Mouse (Mus musculus) CH12.LX (cell line): ENCODE data around the gene Slc45a3. TPM values are rescaled to one million over a fixed set of nuclear protein-coding genes. Genes with fewer than 3 reads are reported as not detected.

Experiments used
- DNase-seq: peaks from one replicate; pipeline ENCODE4 v3.0.0-alpha.2; 2013; ENCODE audit errors: extremely low read depth
- H3K27ac ChIP-seq: 2 replicates; pipeline ENCODE4 v1.5.1; 2012; ENCODE audit warnings: low read depth, mild to moderate bottlenecking, control low read depth, moderate library complexity; ENCODE audit not compliant: insufficient read depth
- H3K27me3 ChIP-seq: replicated peaks from 2 replicates; pipeline ENCODE3; 2012; ENCODE audit warnings: inconsistent platforms
- H3K36me3 ChIP-seq, 2 experiments: replicated peaks in 1 of 2; 2 replicates each; pipeline versions ENCODE3 to v1.6.1; 2012; ENCODE audit warnings: inconsistent platforms in 1 of 2, low read length in 1 of 2, mild to moderate bottlenecking in 1 of 2, mixed read lengths in 1 of 2, moderate library complexity in 1 of 2; ENCODE audit not compliant: control insufficient read depth in 1 of 2, insufficient read depth in 1 of 2
- H3K4me1 ChIP-seq, 2 experiments: 2 replicates each; pipeline ENCODE4 v1.6.1; 2012; ENCODE audit warnings: inconsistent platforms in 1 of 2, moderate library complexity in 1 of 2; ENCODE audit not compliant: insufficient read depth in 2 of 2, control insufficient read depth in 1 of 2
- H3K4me2 ChIP-seq: 2 replicates; pipeline ENCODE4 v1.6.1; 2012; ENCODE audit warnings: low read depth, mild to moderate bottlenecking, control low read depth; ENCODE audit not compliant: poor library complexity, insufficient read depth, severe bottlenecking
- H3K4me3 ChIP-seq, 3 experiments: fragments of 150-350 bp in 1 of 3; sonication (generic) in 1 of 3; replicated peaks in 1 of 3; 2 replicates each; pipeline versions ENCODE3 to v1.5.1; 2011 to 2012; ENCODE audit warnings: low read depth in 2 of 3, low read length in 2 of 3, mild to moderate bottlenecking in 2 of 3, moderate library complexity in 2 of 3, control low read depth in 1 of 3, improper control_type of control experiment in 1 of 3, inconsistent platforms in 1 of 3, mixed read lengths in 1 of 3; ENCODE audit not compliant: poor library complexity in 1 of 3
- H3K79me2 ChIP-seq: replicated peaks from 2 replicates; pipeline ENCODE4 v1.6.1; 2012; ENCODE audit warnings: mild to moderate bottlenecking, moderate library complexity; ENCODE audit not compliant: control insufficient read depth, poor library complexity, insufficient read depth, severe bottlenecking; ENCODE audit errors: extremely low read depth
- H3K9ac ChIP-seq: 2 replicates; pipeline ENCODE4 v1.6.1; 2012; ENCODE audit warnings: low read depth, mild to moderate bottlenecking, control low read depth, moderate library complexity; ENCODE audit not compliant: insufficient read depth
- H3K9me3 ChIP-seq: replicated peaks from 2 replicates; pipeline ENCODE3; 2012; ENCODE audit warnings: low read length, inconsistent platforms, mixed read lengths
- CHD1 ChIP-seq: IDR thresholded peaks from 2 replicates; pipeline ENCODE4 v1.6.1; 2012; ENCODE audit warnings: low read depth, low read length, improper control_type of control experiment, inconsistent platforms
- CHD2 ChIP-seq: IDR thresholded peaks from 2 replicates; pipeline ENCODE4 v1.6.1; 2011; ENCODE audit warnings: low read length, improper control_type of control experiment
- CTCF ChIP-seq, 2 experiments: IDR thresholded peaks in 1 of 2; conservative IDR thresholded peaks in 1 of 2; 2 replicates each; pipeline ENCODE4 v1.5.1; 2011 to 2012; ENCODE audit warnings: low read depth in 2 of 2, low read length in 2 of 2, improper control_type of control experiment in 1 of 2, inconsistent platforms in 1 of 2, mild to moderate bottlenecking in 1 of 2, moderate library complexity in 1 of 2
- E2F4 ChIP-seq: IDR thresholded peaks from 2 replicates; pipeline ENCODE4 v1.6.1; 2011; ENCODE audit warnings: low read depth, low read length, improper control_type of control experiment; ENCODE audit not compliant: insufficient replicate concordance
- ELF1 ChIP-seq: IDR thresholded peaks from 2 replicates; pipeline ENCODE4 v1.6.1; 2014; ENCODE audit warnings: low read depth, mild to moderate bottlenecking, inconsistent platforms, low read length, improper control_type of control experiment
- GABPA ChIP-seq: IDR thresholded peaks from 2 replicates; pipeline ENCODE4 v1.6.1; 2012; ENCODE audit warnings: low read depth, low read length, improper control_type of control experiment, inconsistent platforms; ENCODE audit not compliant: insufficient replicate concordance
- IRF4 ChIP-seq: IDR thresholded peaks from 2 replicates; pipeline ENCODE4 v1.6.1; 2014; ENCODE audit warnings: low read depth, mild to moderate bottlenecking, inconsistent platforms, low read length, improper control_type of control experiment
- KAT2A ChIP-seq: IDR thresholded peaks from 2 replicates; pipeline ENCODE4 v1.6.1; 2012; ENCODE audit warnings: low read length, improper control_type of control experiment, inconsistent platforms; ENCODE audit not compliant: insufficient replicate concordance
- MAFK ChIP-seq: IDR thresholded peaks from 2 replicates; pipeline ENCODE4 v1.6.1; 2011; ENCODE audit warnings: low read length, improper control_type of control experiment; ENCODE audit not compliant: insufficient replicate concordance
- MAZ ChIP-seq: IDR thresholded peaks from 2 replicates; pipeline ENCODE4 v1.6.1; 2012; ENCODE audit warnings: low read depth, mild to moderate bottlenecking, inconsistent platforms, low read length, improper control_type of control experiment, moderate library complexity
- MEF2A ChIP-seq: IDR thresholded peaks from 2 replicates; pipeline ENCODE4 v1.6.1; 2014; ENCODE audit warnings: low read depth, mild to moderate bottlenecking, inconsistent platforms, low read length, improper control_type of control experiment, borderline replicate concordance
- MYC ChIP-seq: IDR thresholded peaks from 2 replicates; pipeline ENCODE4 v1.6.1; 2011; ENCODE audit warnings: low read depth, mild to moderate bottlenecking, improper control_type of control experiment, low read length
- NELFE ChIP-seq: IDR thresholded peaks from 2 replicates; pipeline ENCODE4 v1.6.1; 2011; ENCODE audit warnings: low read depth, low read length, improper control_type of control experiment
- PAX5 ChIP-seq: IDR thresholded peaks from 2 replicates; pipeline ENCODE4 v1.6.1; 2012; ENCODE audit warnings: low read length, inconsistent platforms, mixed read lengths
- POLR2A ChIP-seq: IDR thresholded peaks from 2 replicates; pipeline ENCODE4 v1.6.1; 2011; ENCODE audit warnings: low read depth, mild to moderate bottlenecking, improper control_type of control experiment, low read length
- POLR2AphosphoS2 ChIP-seq: IDR thresholded peaks from 2 replicates; pipeline ENCODE4 v1.6.1; 2011; ENCODE audit warnings: low read depth, low read length, improper control_type of control experiment
- RAD21 ChIP-seq: IDR thresholded peaks from 2 replicates; pipeline ENCODE4 v1.6.1; 2011; ENCODE audit warnings: low read depth, mild to moderate bottlenecking, low read length, improper control_type of control experiment, moderate library complexity
- RCOR1 ChIP-seq: conservative IDR thresholded peaks from 2 replicates; pipeline ENCODE4 v1.6.1; 2012; ENCODE audit warnings: low read depth, mild to moderate bottlenecking, inconsistent platforms, low read length, improper control_type of control experiment
- SIN3A ChIP-seq: IDR thresholded peaks from 2 replicates; pipeline ENCODE4 v1.6.1; 2012; ENCODE audit warnings: low read length, improper control_type of control experiment, inconsistent platforms
- TBP ChIP-seq: conservative IDR thresholded peaks from 2 replicates; pipeline ENCODE4 v1.6.1; 2011; ENCODE audit warnings: low read depth, low read length, improper control_type of control experiment
- TCF12 ChIP-seq: IDR thresholded peaks from 2 replicates; pipeline ENCODE4 v1.6.1; 2014; ENCODE audit warnings: low read depth, mild to moderate bottlenecking, inconsistent platforms, low read length, improper control_type of control experiment
- USF2 ChIP-seq: conservative IDR thresholded peaks from 2 replicates; pipeline ENCODE4 v1.6.1; 2011; ENCODE audit warnings: low read depth, low read length, improper control_type of control experiment
- ZMIZ1 ChIP-seq: IDR thresholded peaks from 2 replicates; pipeline ENCODE4 v1.6.1; 2012; ENCODE audit warnings: low read depth, mild to moderate bottlenecking, inconsistent platforms, low read length, improper control_type of control experiment
- dilution Hi-C: fragments of 300-500 bp; cut with MboI; formaldehyde crosslinking; loops from 2 replicates; pipeline ENCODE4 v1.14.3; 2020; ENCODE audit warnings: low sequenced_read_pairs; ENCODE audit not compliant: extremely low pct_unique_long_range_greater_than_20kb, extremely low pct_ligation_motif_present
- in situ Hi-C: fragments of 300-500 bp; cut with MboI; formaldehyde crosslinking; loops from 3 replicates; pipeline ENCODE4 v1.14.3; 2019; ENCODE audit warnings: low sequenced_read_pairs, low pct_ligation_motif_present, low pct_unique_long_range_greater_than_20kb, mixed read lengths
- polyA plus RNA-seq: library from polyadenylated mRNA; unstranded; fragments of >175 nt; gene quantifications from 2 replicates; pipeline ENCODE4 v1.2.1, GENCODE M21; 2012; ENCODE audit warnings: low read depth; ENCODE audit not compliant: insufficient read length
- total RNA-seq, 2 experiments: library from RNA; depleted of rRNA; stranded (reverse); fragments of 300-350 nt in 1 of 2; fragments of >200 nt in 1 of 2; gene quantifications; 2 replicates each; pipeline ENCODE4 v1.2.3; 2012 to 2014

Gene Slc45a3
- total and polyA plus RNA-seq, 3 experiments: 0.16 to 0.47 (median 0.20) TPM

DNA sequence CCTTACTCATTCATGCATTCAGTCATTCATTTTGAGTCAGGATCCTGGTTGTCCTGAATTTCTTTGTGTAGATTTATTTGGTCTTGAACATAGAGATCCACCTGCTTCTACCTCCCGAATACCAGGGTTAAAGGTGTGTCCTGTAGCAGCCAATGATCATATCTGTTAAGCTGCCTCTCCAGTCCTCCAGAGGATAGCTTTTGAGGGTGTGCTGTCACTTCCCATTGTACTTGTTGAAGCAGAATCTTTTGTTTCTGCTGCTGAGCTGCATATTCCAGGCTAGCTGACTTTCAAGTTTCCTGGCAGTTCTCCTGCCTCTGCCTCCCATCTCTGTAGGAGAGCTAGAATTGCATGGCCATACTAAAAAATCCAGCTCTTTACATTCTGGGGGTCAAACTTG is 53.9 kb downstream of the Slc45a3 start:
- Histone ChIP-seq H3K27ac (no peak overlapping the region), H3K4me3 (no peak overlapping the region), H3K4me2 (no peak overlapping the region), H3K36me3 (peaks cover 59 to 78% of the 10 kb centered on the region in 2 experiments), H3K4me1 (peaks cover 8 to 30% of the 10 kb centered on the region in 2 experiments), H3K27me3 (no peaks in the 10 kb centered on the region), H3K79me2 (peaks cover 67% of the 10 kb centered on the region), H3K9me3 (peaks cover 4% of the 10 kb centered on the region), H3K9ac (no peak overlapping the region)
- dilution Hi-C loops (no loop called here), in situ Hi-C loops (no loop called here)
- TF ChIP-seq KAT2A (no peak), TCF12 (no peak)
- no peak for DNase-seq

DNA sequence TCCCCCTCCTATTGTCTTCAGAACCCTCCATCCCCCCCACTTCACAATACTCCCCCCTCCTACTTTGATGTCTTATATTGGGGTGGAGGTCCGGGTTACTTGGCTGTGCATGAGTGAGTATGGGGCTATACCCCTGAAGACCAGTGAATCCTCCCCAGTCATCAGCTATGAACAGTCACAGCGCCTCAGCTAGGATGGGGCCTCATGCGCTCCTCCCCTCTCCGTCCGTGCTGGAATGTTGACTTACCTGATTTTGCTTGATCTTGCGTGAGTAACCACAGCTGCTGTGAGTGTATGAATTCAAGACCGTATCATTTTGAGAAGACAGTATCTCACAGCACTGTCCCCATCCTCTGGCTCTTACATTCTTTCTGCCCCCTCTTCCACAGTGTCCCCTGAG is 57.1 kb downstream of the Slc45a3 start:
- peaks cover 76 to 92% of the 10 kb centered on the region in 2 experiments for H3K36me3 ChIP-seq
- TF ChIP-seq RCOR1: no peak
- TF ChIP-seq MEF2A: no peak
- TF ChIP-seq MAFK: no peak
- TF ChIP-seq POLR2AphosphoS2: no peak
- no peak for TF ChIP-seq GABPA
- no peak for TF ChIP-seq PAX5
- TF ChIP-seq POLR2A: no peak
- no peak for TF ChIP-seq ZMIZ1
- TF ChIP-seq IRF4: no peak
- no peak for TF ChIP-seq TBP
- no peak for TF ChIP-seq SIN3A
- DNase-seq: no peak
- no peak overlapping the region for H3K27ac ChIP-seq
- H3K79me2 ChIP-seq: peaks cover 47% of the 10 kb centered on the region
- H3K4me2 ChIP-seq: no peak overlapping the region
- no peak overlapping the region for H3K4me3 ChIP-seq
- no peak overlapping the region for H3K9ac ChIP-seq
- peaks cover 1% of the 10 kb centered on the region for H3K9me3 ChIP-seq
- peaks cover 2 to 23% of the 10 kb centered on the region in 2 experiments for H3K4me1 ChIP-seq
- dilution Hi-C loops: no loop called here
- in situ Hi-C loops: no loop called here
- no peaks in the 10 kb centered on the region for H3K27me3 ChIP-seq

DNA sequence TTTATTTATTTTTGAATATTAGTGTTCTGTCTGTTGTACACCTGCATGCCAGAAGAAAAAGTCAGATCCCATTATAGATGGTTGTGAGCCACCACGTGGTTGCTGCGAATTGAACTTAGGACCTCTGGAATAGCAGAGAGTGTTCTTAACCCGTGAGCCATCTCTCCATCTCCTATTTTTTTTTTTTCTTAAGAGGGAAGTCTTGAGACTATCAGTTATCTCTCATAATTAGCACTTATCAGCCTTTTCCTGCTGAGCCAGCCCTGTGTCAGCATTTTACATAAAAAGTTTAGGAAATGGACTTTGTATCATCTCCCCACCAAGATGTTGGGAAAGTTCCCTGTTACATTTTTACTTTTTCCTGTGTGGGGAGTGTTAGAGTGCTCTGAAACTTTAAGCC is 59.3 kb downstream of the Slc45a3 start:
- H3K27me3 ChIP-seq: no peaks in the 10 kb centered on the region
- dilution Hi-C loops: no loop called here
- no peaks in the 10 kb centered on the region for H3K9me3 ChIP-seq
- peaks cover 28% of the 10 kb centered on the region for H3K79me2 ChIP-seq
- no peak for DNase-seq
- H3K36me3 ChIP-seq: peaks cover 71 to 93% of the 10 kb centered on the region in 2 experiments
- no peak overlapping the region for H3K4me3 ChIP-seq
- no peak overlapping the region for H3K4me2 ChIP-seq
- peaks cover 5 to 34% of the 10 kb centered on the region in 2 experiments for H3K4me1 ChIP-seq
- TF ChIP-seq E2F4: no peak
- no peak for TF ChIP-seq MEF2A
- no peak for TF ChIP-seq MAZ
- no peak for TF ChIP-seq USF2
- no peak for TF ChIP-seq CTCF (conservative IDR thresholded peaks at IDR 0.05 in 1 of 2, IDR thresholded peaks at IDR 0.05 in 1 of 2; ENCODE audit: low read depth in 2 of 2, low read length in 2 of 2)
- no peak for TF ChIP-seq GABPA
- no peak for TF ChIP-seq CHD2
- no peak for TF ChIP-seq CHD1
- TF ChIP-seq RAD21: no peak
- TF ChIP-seq MYC: no peak
- TF ChIP-seq NELFE: no peak
- TF ChIP-seq ELF1: no peak
- TF ChIP-seq KAT2A: no peak
- no peak for TF ChIP-seq POLR2AphosphoS2
- in situ Hi-C loops: no loop called here
- no peak overlapping the region for H3K27ac ChIP-seq
- H3K9ac ChIP-seq: no peak overlapping the region
